Mouse (Mus musculus) cerebellum, adult 9-10 months (tissue): Measurements from ENCODE around the gene Cox19.
"Not testable (repeated sequence)": the region's sequence is repeated elsewhere in the genome, so short reads cannot be mapped to it uniquely, and the experiment has no call there.

Experiments used
- DNase-seq: peaks from one replicate; pipeline ENCODE4 v3.0.0; 2022

Cox19 gene

DNA sequence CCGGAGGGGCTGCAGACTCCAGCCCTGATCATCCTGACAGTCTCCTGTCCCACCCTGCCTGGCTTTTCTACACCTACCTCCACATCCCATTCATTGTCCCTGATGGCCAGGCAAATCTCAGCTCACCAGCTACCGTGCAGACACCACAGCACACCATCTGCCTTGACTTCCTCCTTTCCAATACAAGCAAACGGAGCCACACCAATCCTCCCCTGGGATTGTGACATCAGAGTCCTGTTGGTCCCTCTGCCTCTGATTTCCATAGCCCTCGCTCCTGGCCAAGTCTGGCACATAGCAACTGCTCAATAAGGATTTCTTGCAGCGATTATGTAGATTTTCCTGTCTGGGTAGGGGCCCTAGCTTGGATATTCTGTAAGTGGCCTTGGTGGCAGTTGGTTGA is at the start of gene Cox19:
TSS of gene Cox19 (minus strand) at position 285 of the 400 bp plus-strand sequence.
- DNase-seq = no peak

GRCm38 (mm10) chr5:139399991-139400390 is 48.8 kb upstream of the Cox19 start:
- DNase-seq = peak; percentile 63

GRCm38 (mm10) chr5:139398786-139399185 is 47.6 kb upstream of the Cox19 start:
- DNase-seq = no peak

DNA sequence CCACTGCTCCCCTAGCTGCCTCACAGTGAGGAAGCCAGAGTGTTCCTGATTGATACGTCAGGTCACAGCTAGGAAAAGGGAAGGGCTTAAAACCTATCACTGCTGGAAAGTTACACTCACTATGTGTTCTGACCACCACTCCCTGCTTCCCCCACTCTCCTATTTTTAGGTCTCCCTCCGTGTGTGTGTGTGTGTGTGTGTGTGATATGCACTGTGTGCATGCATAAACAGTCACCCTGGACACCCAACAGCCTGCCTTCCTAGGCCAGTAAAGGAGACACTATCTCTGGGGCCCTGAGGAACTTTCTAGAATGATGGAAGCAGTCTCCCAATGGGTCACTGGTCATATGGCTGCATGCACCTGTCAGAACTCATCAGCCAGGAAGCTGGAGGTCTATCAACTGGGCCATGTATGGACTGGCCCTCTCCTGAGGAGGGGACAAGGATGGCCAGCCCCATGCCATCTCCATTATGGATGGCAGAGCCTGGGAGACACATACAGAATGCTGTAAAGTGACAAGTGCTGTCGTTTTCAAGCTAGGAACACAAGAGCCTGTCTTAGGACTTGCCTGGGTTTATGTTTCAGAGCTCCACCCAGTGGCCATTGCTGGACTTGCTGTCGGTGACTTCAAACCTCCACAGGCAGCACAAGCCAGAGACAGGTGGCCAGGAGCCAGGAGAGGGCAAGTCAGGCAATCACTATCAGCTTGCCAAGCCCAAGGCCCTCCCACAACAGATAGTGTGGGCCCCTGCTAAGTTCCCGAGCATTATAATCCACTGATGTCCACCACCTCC is 46.9 kb upstream of the Cox19 start:
- peak; percentile 97 for DNase-seq

- no peak for DNase-seq
These were observed 46.2 kb upstream of the Cox19 start for GRCm38 (mm10) chr5:139397359-139397916.

DNA sequence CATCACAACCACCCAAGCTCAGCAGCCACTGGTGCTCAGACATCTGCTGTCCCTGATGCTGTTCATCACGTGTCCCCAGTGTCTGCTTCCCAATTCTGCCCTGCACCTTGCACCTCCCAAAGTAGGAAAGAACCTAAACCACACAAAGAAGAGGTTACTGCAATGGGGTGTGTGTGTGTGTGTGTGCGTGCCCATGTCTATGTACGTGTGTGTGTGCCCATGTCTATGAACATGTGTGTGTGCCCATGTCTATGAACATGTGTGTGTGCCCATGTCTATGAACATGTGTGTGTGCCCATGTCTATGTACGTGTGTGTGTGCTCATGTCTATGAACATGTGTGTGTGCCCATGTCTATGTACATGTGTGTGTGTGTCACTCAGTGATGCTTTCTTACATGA is 44.3 kb upstream of the Cox19 start:
- no peak for DNase-seq

- DNase-seq = no peak
These were observed 43.2 kb upstream of the Cox19 start for GRCm38 (mm10) chr5:139394399-139394798.

DNA sequence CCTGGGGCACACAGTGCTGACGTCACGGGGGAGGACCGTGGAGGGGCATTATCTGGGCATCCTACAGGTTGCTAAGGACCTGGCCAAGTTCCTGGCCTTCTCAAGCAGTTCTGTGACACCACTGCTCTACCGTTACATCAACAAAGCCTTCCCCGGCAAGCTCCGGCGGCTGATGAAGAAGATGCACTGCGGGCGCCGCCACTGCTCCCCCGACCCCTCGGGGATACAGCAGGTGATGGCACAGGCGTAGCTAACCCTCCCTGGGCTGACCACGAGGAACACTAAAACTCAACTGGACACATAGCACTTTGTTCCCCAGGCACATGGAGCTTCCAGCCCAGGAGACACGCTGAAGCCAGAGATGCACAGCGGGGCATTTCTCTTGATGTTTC is 42.0 kb upstream of the Cox19 start:
- DNase-seq = no peak

GRCm38 (mm10) chr5:139392219-139393196 is 41.3 kb upstream of the Cox19 start:
- DNase-seq = no peak

DNA sequence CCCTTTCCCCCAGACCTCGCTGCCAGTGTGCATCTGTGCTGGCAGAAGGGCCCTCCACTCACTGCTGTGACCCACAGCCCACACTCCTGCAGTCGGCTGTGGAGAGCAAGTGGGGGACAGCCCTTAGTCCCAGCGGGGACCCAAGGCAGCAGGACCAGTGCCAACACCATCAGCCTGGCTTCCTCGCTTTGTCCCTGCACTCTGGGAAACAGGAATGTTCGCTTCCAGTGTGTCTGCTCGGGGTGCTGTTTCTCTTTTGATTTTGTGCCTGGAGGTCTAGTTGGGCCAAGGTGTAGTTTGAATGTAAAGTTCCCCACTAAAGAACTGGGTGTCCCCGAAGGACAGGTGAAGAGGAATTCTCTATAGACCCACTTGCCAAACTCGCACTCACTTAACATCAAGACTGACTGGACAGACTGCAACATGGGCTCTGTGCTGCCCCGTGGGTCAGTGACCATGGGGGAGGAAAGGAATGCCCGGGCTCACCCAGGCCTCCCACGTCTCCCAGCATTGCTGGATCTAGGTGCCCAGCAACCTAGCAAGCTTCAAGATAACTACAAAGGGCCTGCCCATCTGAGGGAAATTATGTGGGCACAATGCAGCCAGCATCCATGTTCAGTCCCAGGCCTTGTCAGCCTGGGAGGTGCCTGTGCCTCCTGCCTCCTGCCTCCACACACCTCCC is 40.2 kb upstream of the Cox19 start:
- peak; percentile 52 for DNase-seq

- not testable (repeated sequence) for DNase-seq
These were observed 39.3 kb upstream of the Cox19 start for GRCm38 (mm10) chr5:139390324-139391119.

DNA sequence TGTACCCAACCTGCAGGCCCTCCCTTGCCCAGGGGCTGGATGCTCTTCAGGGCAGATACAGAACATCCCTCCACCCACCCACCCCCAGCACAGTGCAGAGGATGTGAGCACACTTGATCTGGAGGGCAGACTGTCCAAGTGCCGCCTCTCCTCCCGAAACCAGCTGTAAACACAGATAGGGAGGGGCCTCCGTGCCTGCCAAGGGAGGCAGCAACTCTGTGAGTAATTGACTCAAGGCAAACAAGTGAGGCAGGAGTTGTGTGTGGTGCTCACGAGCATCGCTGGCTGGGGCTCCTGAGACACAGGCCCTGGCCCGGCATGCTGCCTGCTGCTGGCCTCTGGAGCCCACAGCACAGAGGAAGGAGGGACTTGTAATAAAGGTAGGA is 38.5 kb upstream of the Cox19 start:
- no peak for DNase-seq

- no peak for DNase-seq
These were observed 37.8 kb upstream of the Cox19 start for GRCm38 (mm10) chr5:139388694-139389675.

- no peak for DNase-seq
These were observed 37.0 kb upstream of the Cox19 start for GRCm38 (mm10) chr5:139388195-139388570.

DNA sequence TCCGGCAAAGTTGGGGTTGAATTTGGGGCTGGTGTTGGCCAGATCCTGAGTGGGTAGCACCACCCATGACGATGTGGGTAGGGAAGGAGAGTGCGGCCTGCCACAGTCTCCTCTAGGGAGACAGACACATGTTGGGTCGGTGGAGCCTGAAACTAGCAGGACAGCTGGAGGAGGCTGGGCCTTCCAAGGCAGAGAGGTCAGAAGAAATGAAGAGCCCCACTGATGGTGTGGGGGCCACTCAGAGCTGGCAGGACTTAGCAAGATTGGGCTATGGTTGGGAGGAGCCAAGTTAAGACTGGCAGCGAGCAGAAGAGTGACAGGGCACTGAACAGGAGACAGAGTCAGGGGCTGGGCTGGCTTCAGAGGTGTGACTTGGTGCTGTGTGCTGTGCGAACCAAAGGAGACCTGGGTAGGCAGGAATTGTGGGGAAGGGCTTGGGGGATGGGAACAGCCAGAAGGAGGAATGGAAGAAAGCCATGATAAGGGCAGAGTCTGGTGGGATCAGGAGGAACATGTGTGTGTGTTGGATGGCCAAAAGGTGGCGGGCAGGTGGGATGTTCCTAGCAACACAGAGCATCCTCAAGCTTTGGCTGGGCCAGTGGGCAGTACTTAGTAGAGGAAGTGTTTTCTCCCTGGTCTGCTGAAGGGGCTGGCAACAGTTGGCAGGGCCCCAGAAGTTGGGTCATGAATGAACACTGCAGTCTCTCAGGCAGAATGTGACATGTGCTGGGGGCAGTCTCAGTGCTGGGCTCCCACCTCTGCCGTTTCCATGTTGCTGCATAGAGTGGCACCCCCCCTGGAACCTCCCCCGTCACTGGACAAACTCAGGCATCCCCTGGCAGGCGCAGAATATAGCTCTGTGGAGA is 36.3 kb upstream of the Cox19 start:
- no peak for DNase-seq

- DNase-seq = no peak
These were observed 34.8 kb upstream of the Cox19 start for GRCm38 (mm10) chr5:139386047-139386446.

DNA sequence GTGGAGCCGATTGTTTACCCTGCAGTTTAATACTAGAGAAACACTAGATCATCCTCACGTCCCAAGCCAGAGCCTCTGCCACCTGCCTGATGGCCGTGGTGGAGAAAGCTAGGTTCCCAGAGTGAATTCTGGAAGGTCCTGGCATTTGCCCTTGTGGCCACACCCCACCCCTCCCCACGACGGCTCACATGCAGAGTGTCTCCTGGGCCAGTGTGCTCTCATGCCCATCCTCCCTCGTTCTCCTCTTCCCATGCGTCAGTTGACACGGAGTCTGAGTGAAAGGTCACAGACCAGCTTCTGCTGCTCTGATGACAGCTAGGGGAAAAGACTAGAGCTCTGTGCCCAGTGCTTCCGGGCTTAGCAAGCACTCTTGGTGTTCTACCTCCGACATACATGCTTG is 33.3 kb upstream of the Cox19 start:
- DNase-seq = no peak

DNA sequence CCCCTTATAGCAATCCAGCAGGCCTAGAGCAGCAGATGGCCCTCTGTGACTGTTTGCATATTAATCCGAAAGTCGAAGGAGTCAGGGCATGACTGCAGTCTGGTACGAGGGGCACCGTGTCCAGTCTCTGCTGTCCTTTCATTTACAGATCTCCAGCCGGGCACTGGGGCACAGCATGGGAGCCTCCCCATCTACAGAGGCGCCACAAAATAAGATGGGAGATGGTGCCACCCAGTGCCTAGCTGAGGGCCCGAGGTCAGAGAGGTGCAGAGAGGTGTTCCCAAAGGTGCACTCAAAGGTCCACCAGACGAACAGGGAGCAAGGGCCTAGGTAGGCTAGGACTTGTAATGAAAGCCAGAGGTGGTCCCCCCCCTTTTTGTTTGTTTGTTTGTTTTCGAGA is 32.0 kb upstream of the Cox19 start:
- DNase-seq = no peak

GRCm38 (mm10) chr5:139382760-139383159 is 31.5 kb upstream of the Cox19 start:
- no peak for DNase-seq
